Mouse (Mus musculus): ENCODE data around the gene Slc39a5. TPM values are rescaled to one million over a fixed set of nuclear protein-coding genes. Genes with fewer than 3 reads are reported as not detected.

The Slc39a5 gene
- 0.04 and 0.35 TPM in 2 replicates for polyA plus RNA-seq (2012; rRNA removed)

- no peak for TF ChIP-seq CTCF (IDR thresholded peaks at IDR 0.05; ENCODE audit: borderline replicate concordance, extremely low read depth, insufficient read depth, insufficient read length)
- TF ChIP-seq POLR2A (IDR thresholded peaks at IDR 0.05; ENCODE audit: borderline replicate concordance, extremely low read depth, insufficient read depth, insufficient read length, poor library complexity, severe bottlenecking) = no peak
- DNase-seq (ENCODE audit: low read depth) = no peak
These were observed at the start of gene Slc39a5 for GRCm38 (mm10) chr10:128401056-128401455. Gene Slc39a5, minus strand, starts transcription at chr10:128401229.

GRCm38 (mm10) chr10:128445407-128445806 lies 44.4 kb upstream of the Slc39a5 start:
- no peak for DNase-seq (ENCODE audit: low read depth)

GRCm38 (mm10) chr10:128444354-128444753 lies 43.3 kb upstream of the Slc39a5 start:
- DNase-seq (ENCODE audit: low read depth) = no peak
- TF ChIP-seq CTCF (IDR thresholded peaks at IDR 0.05; ENCODE audit: borderline replicate concordance, extremely low read depth, insufficient read depth, insufficient read length) (no peak), POLR2A (IDR thresholded peaks at IDR 0.05; ENCODE audit: borderline replicate concordance, extremely low read depth, insufficient read depth, insufficient read length, poor library complexity, severe bottlenecking) (no peak)

More at GRCm38 (mm10) chr10:128445407-128445806, 44.4 kb upstream of the Slc39a5 start:
- TF ChIP-seq CTCF (IDR thresholded peaks at IDR 0.05; ENCODE audit: borderline replicate concordance, extremely low read depth, insufficient read depth, insufficient read length) (no peak), POLR2A (IDR thresholded peaks at IDR 0.05; ENCODE audit: borderline replicate concordance, extremely low read depth, insufficient read depth, insufficient read length, poor library complexity, severe bottlenecking) (no peak)

GRCm38 (mm10) chr10:128442718-128443117 lies 41.7 kb upstream of the Slc39a5 start:
- DNase-seq (ENCODE audit: low read depth) = no peak
- TF ChIP-seq CTCF (IDR thresholded peaks at IDR 0.05; ENCODE audit: borderline replicate concordance, extremely low read depth, insufficient read depth, insufficient read length) (no peak), POLR2A (IDR thresholded peaks at IDR 0.05; ENCODE audit: borderline replicate concordance, extremely low read depth, insufficient read depth, insufficient read length, poor library complexity, severe bottlenecking) (no peak)

GRCm38 (mm10) chr10:128441324-128442119 lies 40.5 kb upstream of the Slc39a5 start:
- TF ChIP-seq CTCF (IDR thresholded peaks at IDR 0.05; ENCODE audit: borderline replicate concordance, extremely low read depth, insufficient read depth, insufficient read length) (no peak), POLR2A (IDR thresholded peaks at IDR 0.05; ENCODE audit: borderline replicate concordance, extremely low read depth, insufficient read depth, insufficient read length, poor library complexity, severe bottlenecking) (no peak)
- no peak for DNase-seq (ENCODE audit: low read depth)

GRCm38 (mm10) chr10:128440407-128440806 lies 39.4 kb upstream of the Slc39a5 start:
- DNase-seq (ENCODE audit: low read depth) = peak; percentile 31

GRCm38 (mm10) chr10:128438675-128439279 lies 37.7 kb upstream of the Slc39a5 start:
- TF ChIP-seq POLR2A (IDR thresholded peaks at IDR 0.05; ENCODE audit: borderline replicate concordance, extremely low read depth, insufficient read depth, insufficient read length, poor library complexity, severe bottlenecking) = no peak
- TF ChIP-seq CTCF (IDR thresholded peaks at IDR 0.05; ENCODE audit: borderline replicate concordance, extremely low read depth, insufficient read depth, insufficient read length) = no peak
- DNase-seq (ENCODE audit: low read depth) = no peak

More at GRCm38 (mm10) chr10:128440407-128440806, 39.4 kb upstream of the Slc39a5 start:
- TF ChIP-seq POLR2A (IDR thresholded peaks at IDR 0.05; ENCODE audit: borderline replicate concordance, extremely low read depth, insufficient read depth, insufficient read length, poor library complexity, severe bottlenecking) (no peak), CTCF (IDR thresholded peaks at IDR 0.05; ENCODE audit: borderline replicate concordance, extremely low read depth, insufficient read depth, insufficient read length) (peak; percentile 47; the same call in 1 of the 2 replicates)

GRCm38 (mm10) chr10:128436376-128436775 lies 35.3 kb upstream of the Slc39a5 start:
- peak; percentile 28 for DNase-seq (ENCODE audit: low read depth)
- no peak for TF ChIP-seq POLR2A (IDR thresholded peaks at IDR 0.05; ENCODE audit: borderline replicate concordance, extremely low read depth, insufficient read depth, insufficient read length, poor library complexity, severe bottlenecking)
- no peak for TF ChIP-seq CTCF (IDR thresholded peaks at IDR 0.05; ENCODE audit: borderline replicate concordance, extremely low read depth, insufficient read depth, insufficient read length)

- no peak for DNase-seq (ENCODE audit: low read depth)
- no peak for TF ChIP-seq CTCF (IDR thresholded peaks at IDR 0.05; ENCODE audit: borderline replicate concordance, extremely low read depth, insufficient read depth, insufficient read length)
- no peak for TF ChIP-seq POLR2A (IDR thresholded peaks at IDR 0.05; ENCODE audit: borderline replicate concordance, extremely low read depth, insufficient read depth, insufficient read length, poor library complexity, severe bottlenecking)
These were observed 34.8 kb upstream of the Slc39a5 start for GRCm38 (mm10) chr10:128435873-128436272.

- TF ChIP-seq POLR2A (IDR thresholded peaks at IDR 0.05; ENCODE audit: borderline replicate concordance, extremely low read depth, insufficient read depth, insufficient read length, poor library complexity, severe bottlenecking) (no peak), CTCF (IDR thresholded peaks at IDR 0.05; ENCODE audit: borderline replicate concordance, extremely low read depth, insufficient read depth, insufficient read length) (no peak)
- DNase-seq (ENCODE audit: low read depth) = peak; percentile 24
These were observed 34.3 kb upstream of the Slc39a5 start for GRCm38 (mm10) chr10:128435186-128435823.

GRCm38 (mm10) chr10:128434681-128435080 lies 33.7 kb upstream of the Slc39a5 start:
- TF ChIP-seq CTCF (IDR thresholded peaks at IDR 0.05; ENCODE audit: borderline replicate concordance, extremely low read depth, insufficient read depth, insufficient read length) = no peak
- no peak for TF ChIP-seq POLR2A (IDR thresholded peaks at IDR 0.05; ENCODE audit: borderline replicate concordance, extremely low read depth, insufficient read depth, insufficient read length, poor library complexity, severe bottlenecking)
- no peak for DNase-seq (ENCODE audit: low read depth)

All from brain, embryonic 14.5 days (tissue).